Mouse (Mus musculus): ENCODE results near the gene Snx33. TPM values are rescaled to one million over a fixed set of nuclear protein-coding genes. Genes with fewer than 3 reads are reported as not detected.

The Snx33 gene
- total and polyA plus RNA-seq, 3 experiments, result 1.7 to 3.2 (median 2.6) TPM

DNA sequence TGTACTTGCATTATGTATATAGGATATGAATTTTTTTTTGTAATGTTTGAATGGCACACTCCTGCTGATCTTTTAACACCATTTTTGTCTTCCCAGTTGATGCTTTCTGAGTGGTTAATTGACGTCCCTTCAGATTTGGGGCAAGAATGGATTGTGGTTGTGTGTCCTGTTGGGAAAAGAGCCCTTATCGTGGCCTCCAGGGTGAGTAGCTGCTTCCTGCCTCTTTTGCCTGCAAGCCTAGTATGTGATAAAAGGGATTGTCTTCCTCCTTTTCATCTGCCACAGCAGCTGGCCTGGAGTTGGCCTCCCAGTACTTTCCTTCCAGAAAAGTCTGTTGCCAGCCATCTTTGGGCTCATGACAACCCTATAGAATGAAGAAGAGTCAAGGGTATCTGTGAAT lies 42.0 kb upstream of the Snx33 start:
- no peak overlapping the region for H3K27ac ChIP-seq (ENCODE audit: insufficient read depth, low read depth)
- no peaks in the 10 kb centered on the region for H3K79me2 ChIP-seq (replicated peaks; ENCODE audit: control insufficient read depth, extremely low read depth, insufficient read depth, poor library complexity, severe bottlenecking)
- H3K9me3 ChIP-seq (replicated peaks; ENCODE audit: low read length), result no peaks in the 10 kb centered on the region
- in situ Hi-C loops (cut with MboI; ENCODE audit: low pct_ligation_motif_present, low pct_unique_long_range_greater_than_20kb, low sequenced_read_pairs) (no loop called here), dilution Hi-C loops (cut with MboI; ENCODE audit: extremely low pct_ligation_motif_present, extremely low pct_unique_long_range_greater_than_20kb, low sequenced_read_pairs) (no loop called here)
- H3K27me3 ChIP-seq (replicated peaks), result no peaks in the 10 kb centered on the region
- H3K4me3 ChIP-seq (replicated peaks in 1 of 3; ENCODE audit: low read depth in 2 of 3, low read length in 2 of 3, poor library complexity in 1 of 3), result no peak overlapping the region
- H3K9ac ChIP-seq (ENCODE audit: insufficient read depth, low read depth), result no peak overlapping the region
- H3K4me1 ChIP-seq (ENCODE audit: control insufficient read depth in 1 of 2, insufficient read depth in 2 of 2), result 0 out of 4 replicates have a peak, but pooled peaks cover 0 to 3% of the 10 kb centered on the region in 2 experiments
- H3K36me3 ChIP-seq (replicated peaks in 1 of 2; ENCODE audit: control insufficient read depth in 1 of 2, insufficient read depth in 1 of 2, low read length in 1 of 2), result peaks cover 25 to 73% of the 10 kb centered on the region in 2 experiments
- TF ChIP-seq NRF1 (IDR thresholded peaks at IDR 0.05; ENCODE audit: low read depth, low read length) (no peak), ZNF384 (IDR thresholded peaks at IDR 0.05; ENCODE audit: low read depth, low read length) (no peak), RCOR1 (conservative IDR thresholded peaks at IDR 0.05; ENCODE audit: low read depth, low read length) (no peak), MAX (IDR thresholded peaks at IDR 0.05; ENCODE audit: low read length) (no peak), TBP (conservative IDR thresholded peaks at IDR 0.05; ENCODE audit: low read depth, low read length) (no peak), CHD2 (IDR thresholded peaks at IDR 0.05; ENCODE audit: low read length) (no peak), ZC3H11A (IDR thresholded peaks at IDR 0.05; ENCODE audit: low read depth, low read length) (no peak), JUN (IDR thresholded peaks at IDR 0.05; ENCODE audit: insufficient read depth, low read depth, low read length) (no peak), IRF4 (IDR thresholded peaks at IDR 0.05; ENCODE audit: low read depth, low read length) (no peak), ELF1 (IDR thresholded peaks at IDR 0.05; ENCODE audit: low read depth, low read length) (no peak), MAFK (IDR thresholded peaks at IDR 0.05; ENCODE audit: insufficient replicate concordance, low read length) (no peak)
- no peak overlapping the region for H3K4me2 ChIP-seq (ENCODE audit: insufficient read depth, low read depth, poor library complexity, severe bottlenecking)
- DNase-seq (ENCODE audit: extremely low read depth), result no peak

DNA sequence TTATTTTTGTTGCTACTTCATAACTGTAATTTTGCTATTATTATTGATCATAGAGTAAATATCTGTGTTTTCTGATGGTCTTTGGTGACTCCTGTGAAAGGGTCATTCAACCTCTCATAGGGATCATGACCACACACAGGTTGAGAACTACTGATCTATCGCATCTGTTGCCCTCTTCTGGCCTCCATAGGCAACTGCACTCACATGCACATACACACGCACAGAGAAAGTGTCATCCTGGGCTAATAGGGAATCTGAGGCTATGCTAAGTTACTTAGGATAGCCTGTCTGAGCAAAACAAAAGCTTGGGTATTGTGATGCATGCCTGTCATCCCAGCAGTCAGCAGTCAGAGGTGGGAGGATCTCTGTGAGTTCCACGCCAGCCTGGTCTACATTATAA lies 33.4 kb upstream of the Snx33 start:
- Histone ChIP-seq H3K27ac (ENCODE audit: insufficient read depth, low read depth) (no peak overlapping the region), H3K4me1 (ENCODE audit: control insufficient read depth in 1 of 2, insufficient read depth in 2 of 2) (peaks cover 0 to 7% of the 10 kb centered on the region in 2 experiments; a peak in 1 of 4 replicates), H3K4me3 (replicated peaks in 1 of 3; ENCODE audit: low read depth in 2 of 3, low read length in 2 of 3, poor library complexity in 1 of 3) (no peak overlapping the region), H3K36me3 (replicated peaks in 1 of 2; ENCODE audit: control insufficient read depth in 1 of 2, insufficient read depth in 1 of 2, low read length in 1 of 2) (peaks cover 26 to 67% of the 10 kb centered on the region in 2 experiments), H3K27me3 (replicated peaks) (no peaks in the 10 kb centered on the region), H3K9ac (ENCODE audit: insufficient read depth, low read depth) (no peak overlapping the region), H3K79me2 (replicated peaks; ENCODE audit: control insufficient read depth, extremely low read depth, insufficient read depth, poor library complexity, severe bottlenecking) (no peaks in the 10 kb centered on the region), H3K4me2 (ENCODE audit: insufficient read depth, low read depth, poor library complexity, severe bottlenecking) (no peak overlapping the region), H3K9me3 (replicated peaks; ENCODE audit: low read length) (peaks cover 3% of the 10 kb centered on the region)
- in situ Hi-C loops (cut with MboI; ENCODE audit: low pct_ligation_motif_present, low pct_unique_long_range_greater_than_20kb, low sequenced_read_pairs), result no loop called here
- dilution Hi-C loops (cut with MboI; ENCODE audit: extremely low pct_ligation_motif_present, extremely low pct_unique_long_range_greater_than_20kb, low sequenced_read_pairs), result no loop called here
- no peak for TF ChIP-seq USF1 (IDR thresholded peaks at IDR 0.05; ENCODE audit: low read depth, low read length)
- TF ChIP-seq CTCF (conservative IDR thresholded peaks at IDR 0.05 in 1 of 2, IDR thresholded peaks at IDR 0.05 in 1 of 2; ENCODE audit: low read depth in 2 of 2, low read length in 2 of 2), result peak in 1 of 2 experiments; percentile 15; a peak in 2 of 4 replicates
- no peak for DNase-seq (ENCODE audit: extremely low read depth)

DNA sequence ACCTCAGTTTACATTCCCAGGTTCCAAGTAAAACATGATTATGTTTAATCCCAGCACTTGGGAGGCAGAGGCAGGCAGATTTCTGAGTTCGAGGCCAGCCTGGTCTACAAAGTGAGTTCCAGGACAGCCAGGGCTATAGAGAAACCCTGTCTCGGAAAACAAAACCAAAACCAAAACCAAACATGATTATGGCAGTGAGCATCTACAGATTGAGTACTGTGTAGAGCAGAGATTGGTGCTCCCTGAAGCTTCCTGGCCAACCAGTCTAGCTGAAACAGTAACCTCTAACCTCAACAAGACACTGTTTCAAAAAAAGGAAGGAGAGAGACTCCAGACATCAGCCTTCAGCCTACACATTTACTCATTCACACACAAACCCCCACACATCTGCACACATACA lies 30.5 kb upstream of the Snx33 start:
- Histone ChIP-seq H3K79me2 (replicated peaks; ENCODE audit: control insufficient read depth, extremely low read depth, insufficient read depth, poor library complexity, severe bottlenecking) (no peaks in the 10 kb centered on the region), H3K9ac (ENCODE audit: insufficient read depth, low read depth) (no peak overlapping the region), H3K4me3 (replicated peaks in 1 of 3; ENCODE audit: low read depth in 2 of 3, low read length in 2 of 3, poor library complexity in 1 of 3) (no peak overlapping the region), H3K4me1 (ENCODE audit: control insufficient read depth in 1 of 2, insufficient read depth in 2 of 2) (peaks cover 0 to 7% of the 10 kb centered on the region in 2 experiments; a peak in 1 of 4 replicates), H3K4me2 (ENCODE audit: insufficient read depth, low read depth, poor library complexity, severe bottlenecking) (no peak overlapping the region), H3K36me3 (replicated peaks in 1 of 2; ENCODE audit: control insufficient read depth in 1 of 2, insufficient read depth in 1 of 2, low read length in 1 of 2) (peaks cover 16 to 51% of the 10 kb centered on the region in 2 experiments), H3K9me3 (replicated peaks; ENCODE audit: low read length) (peaks cover 3% of the 10 kb centered on the region), H3K27me3 (replicated peaks) (no peaks in the 10 kb centered on the region), H3K27ac (ENCODE audit: insufficient read depth, low read depth) (no peak overlapping the region)
- in situ Hi-C loops (cut with MboI; ENCODE audit: low pct_ligation_motif_present, low pct_unique_long_range_greater_than_20kb, low sequenced_read_pairs) (no loop called here), dilution Hi-C loops (cut with MboI; ENCODE audit: extremely low pct_ligation_motif_present, extremely low pct_unique_long_range_greater_than_20kb, low sequenced_read_pairs) (no loop called here)
- no peak for DNase-seq (ENCODE audit: extremely low read depth)
- no peak for TF ChIP-seq MXI1 (IDR thresholded peaks at IDR 0.05; ENCODE audit: low read depth, low read length)

Data from CH12.LX (cell line).